Mouse (Mus musculus): ENCODE measurements around the gene Ubr1. TPM values are rescaled to one million over a fixed set of nuclear protein-coding genes. Genes with fewer than 3 reads are reported as not detected.
"Not testable (repeated sequence)": the region's sequence is repeated elsewhere in the genome, so short reads cannot be mapped to it uniquely, and the experiment has no call there.

Gene Ubr1
- total RNA-seq, 2 experiments from 2014 or later, result 27.4 to 27.5 TPM

- DNase-seq, result no peak
These were observed 2.4 kb upstream of the Ubr1 start for GRCm38 (mm10) chr2:120972964-120973363.

- DNase-seq, result not testable (repeated sequence)
These were observed 1.7 kb upstream of the Ubr1 start for GRCm38 (mm10) chr2:120972257-120972656.

GRCm38 (mm10) chr2:120971766-120972165, 1.3 kb upstream of the Ubr1 start:
- DNase-seq, result no peak

- DNase-seq, result peak; percentile 12
These were observed 423 bp downstream of the Ubr1 start for GRCm38 (mm10) chr2:120970045-120970539.

- DNase-seq, result no peak
These were observed 5.0 kb downstream of the Ubr1 start for GRCm38 (mm10) chr2:120965486-120965885.

GRCm38 (mm10) chr2:120963110-120963509, 7.4 kb downstream of the Ubr1 start:
- DNase-seq, result no peak

DNA sequence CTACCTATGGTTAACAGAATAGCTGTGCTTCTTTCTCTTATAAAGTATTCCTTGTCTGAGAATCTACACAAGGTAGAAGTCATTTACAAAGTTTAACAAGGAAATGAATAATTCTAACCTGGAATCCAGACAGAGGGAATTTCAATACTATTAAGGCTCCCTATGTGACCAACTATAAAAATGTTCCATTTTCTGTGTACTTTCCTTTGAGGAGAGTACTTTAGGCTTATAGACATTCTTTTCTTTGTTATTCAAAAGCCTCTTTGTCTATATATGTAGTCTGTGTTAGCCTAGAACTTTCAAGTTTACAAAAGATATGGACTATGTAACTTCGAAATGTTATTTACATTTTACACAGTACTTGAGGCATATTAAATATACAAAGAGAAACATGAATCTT, 10.3 kb downstream of the Ubr1 start:
- DNase-seq, result no peak

DNA sequence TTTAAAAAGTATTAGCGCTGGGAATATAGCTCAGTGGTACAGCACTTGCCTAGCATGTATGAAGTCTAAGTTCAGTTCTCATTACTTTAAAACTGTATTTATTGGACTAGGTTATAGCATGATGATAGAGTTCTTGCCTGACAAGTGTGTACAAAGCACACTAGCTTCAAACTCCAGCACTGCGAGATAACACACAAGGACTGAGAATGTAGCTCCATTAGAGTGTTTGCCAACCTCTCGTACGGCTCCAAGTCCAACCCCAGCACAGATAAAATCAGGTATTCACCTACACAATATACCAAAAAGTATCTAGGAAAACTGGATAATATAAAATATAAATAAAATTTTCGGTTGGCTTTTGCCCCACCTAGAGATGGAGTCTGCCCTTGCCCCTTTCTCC, 10.7 kb downstream of the Ubr1 start:
- no peak for DNase-seq

- no peak for DNase-seq
These were observed 11.2 kb downstream of the Ubr1 start for GRCm38 (mm10) chr2:120959363-120959762.

GRCm38 (mm10) chr2:120952176-120952938, 18.2 kb downstream of the Ubr1 start:
- DNase-seq, result no peak

DNA sequence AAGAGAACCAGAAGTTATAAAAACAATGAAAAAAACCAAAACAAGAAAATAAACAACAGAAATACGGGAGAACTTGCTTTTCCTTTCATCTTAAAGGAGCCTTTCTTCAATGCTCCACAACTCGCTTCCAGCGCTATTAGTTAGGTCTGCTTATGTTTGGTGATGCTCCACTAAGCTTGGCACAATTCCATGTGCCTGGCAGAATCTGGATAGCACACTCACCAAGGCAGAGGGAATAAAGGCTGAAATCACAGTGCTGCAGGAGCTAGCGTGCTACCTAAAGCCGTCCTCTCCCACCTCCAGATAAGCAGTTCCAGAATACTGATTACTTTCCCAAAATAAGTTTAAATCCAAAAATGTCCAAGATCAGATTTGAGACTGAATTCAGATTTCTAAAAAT, 19.3 kb downstream of the Ubr1 start:
- DNase-seq, result no peak

GRCm38 (mm10) chr2:120933038-120933437, 37.5 kb downstream of the Ubr1 start:
- DNase-seq, result no peak

- DNase-seq, result no peak
These were observed 61.0 kb downstream of the Ubr1 start for GRCm38 (mm10) chr2:120909556-120909955.

- DNase-seq, result no peak
These were observed 74.2 kb downstream of the Ubr1 start for GRCm38 (mm10) chr2:120896361-120896760.

DNA sequence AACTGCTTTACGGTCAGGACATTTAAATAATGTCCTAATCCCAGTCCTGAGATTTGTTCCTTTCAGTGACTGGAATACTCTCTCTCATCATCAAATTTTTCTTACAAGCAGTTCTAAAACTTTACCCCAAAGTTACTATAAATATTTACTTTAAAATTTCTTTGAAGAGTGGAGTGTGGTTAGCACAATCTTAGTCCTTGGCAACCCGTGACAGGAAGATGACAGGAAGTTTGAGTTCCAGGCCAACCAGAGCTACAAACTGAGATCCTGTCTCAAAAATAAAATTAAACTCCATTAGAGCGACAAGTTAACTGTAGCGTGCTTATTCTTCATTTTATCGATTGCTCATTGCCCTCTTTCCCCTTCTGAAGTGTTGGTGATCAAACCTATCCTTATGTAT, 82.9 kb downstream of the Ubr1 start:
- DNase-seq, result no peak

DNA sequence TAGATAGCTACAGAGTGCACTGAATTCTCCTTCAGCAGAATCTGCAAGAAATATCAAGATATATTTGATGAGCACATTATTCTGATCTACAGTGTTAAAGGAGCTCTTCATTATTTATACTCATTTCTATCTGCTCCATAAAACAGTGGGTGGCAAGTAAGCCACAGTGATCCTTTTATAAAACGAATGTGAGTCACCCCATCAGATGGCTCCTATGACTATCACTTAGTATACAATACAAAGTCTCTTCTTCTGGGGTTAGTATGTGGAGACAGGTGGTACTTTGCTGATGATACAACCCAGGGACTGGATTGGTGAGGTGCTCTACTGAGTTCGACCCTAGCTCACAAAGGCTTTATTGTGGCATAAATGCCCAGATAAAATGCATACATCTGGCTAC, 97.3 kb downstream of the Ubr1 start:
- DNase-seq, result no peak

- peak; percentile 48 for DNase-seq
These were observed 98.8 kb downstream of the Ubr1 start for GRCm38 (mm10) chr2:120871447-120872336.

DNA sequence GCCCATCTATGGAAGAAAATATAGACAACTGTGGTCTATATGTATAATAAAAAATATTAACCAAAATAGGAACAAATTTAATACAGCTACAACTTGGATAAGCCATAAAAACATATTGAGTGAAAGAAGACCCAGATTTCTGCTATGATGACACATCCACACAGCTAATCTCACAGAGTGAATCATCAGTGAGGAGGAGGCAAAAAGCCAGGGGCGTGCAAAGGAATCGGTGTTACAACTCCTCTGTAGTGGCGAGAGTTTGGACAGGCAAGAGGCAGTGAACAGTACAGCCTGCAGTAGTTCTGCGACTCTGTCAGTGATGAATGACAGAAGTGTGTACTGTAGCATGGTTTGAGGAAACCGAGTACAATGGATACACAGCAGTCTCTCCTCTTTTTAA, 103.2 kb downstream of the Ubr1 start:
- no peak for DNase-seq

DNA sequence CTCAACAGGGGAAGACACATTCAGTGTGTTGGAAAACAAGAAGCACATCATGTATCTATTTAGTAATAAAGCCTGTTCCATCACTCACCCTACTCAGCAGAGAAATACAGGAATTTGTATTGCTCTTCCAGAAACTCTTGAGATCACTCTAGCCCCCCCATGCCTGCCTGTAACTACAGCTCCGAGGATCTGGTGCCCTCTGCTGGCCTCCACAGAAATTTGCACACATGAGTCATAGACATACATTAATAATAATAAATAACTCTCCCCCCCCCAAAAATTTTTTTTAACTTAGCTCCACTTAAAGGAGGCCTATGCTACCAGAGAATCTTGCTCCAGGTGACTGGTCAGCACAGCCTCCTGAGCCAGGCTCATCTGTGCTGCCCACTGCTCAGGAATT, 104.0 kb downstream of the Ubr1 start:
- DNase-seq, result peak; percentile 50

- DNase-seq, result no peak
These were observed 107.1 kb downstream of the Ubr1 start for GRCm38 (mm10) chr2:120863389-120863788.

- no peak for DNase-seq
These were observed 109.8 kb downstream of the Ubr1 start for GRCm38 (mm10) chr2:120860699-120861098.

DNA sequence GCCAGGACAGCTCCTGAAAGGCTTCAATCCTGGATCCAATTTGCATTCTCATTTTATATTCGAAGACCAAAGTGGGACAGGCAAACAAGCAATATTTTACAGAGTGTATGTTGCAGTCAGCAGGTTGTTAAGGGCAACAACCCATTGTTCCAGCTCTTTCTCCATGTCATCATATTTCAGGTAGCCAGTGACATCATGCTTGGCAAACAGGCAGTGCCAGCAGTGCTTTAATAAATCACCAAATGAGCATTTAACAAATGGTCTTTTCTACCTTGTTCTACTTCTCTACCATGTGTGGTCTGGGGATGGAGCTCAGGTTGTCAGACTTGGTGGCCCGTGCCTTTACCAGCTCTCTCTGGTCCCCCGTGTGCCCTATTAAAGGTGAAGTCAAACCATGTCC, 112.4 kb downstream of the Ubr1 start:
- no peak for DNase-seq

- DNase-seq, result no peak
These were observed 117.4 kb downstream of the Ubr1 start for GRCm38 (mm10) chr2:120853151-120853550.

- DNase-seq, result no peak
These were observed 117.9 kb downstream of the Ubr1 start for GRCm38 (mm10) chr2:120852626-120853025.

Data from heart, postnatal 4 days (tissue).